Mouse (Mus musculus) lung, postnatal 0 days (tissue): ENCODE results near the gene Plekhh2. TPM values are rescaled to one million over a fixed set of nuclear protein-coding genes. Genes with fewer than 3 reads are reported as not detected.
A peak's percentile ranks its signal among the peaks of the same experiment; 100 is the strongest.

ENCODE experiments used
- ATAC-seq: fragments of 200-750 bp; cut with Nextera tagmentation; 2 replicates; pipeline ENCODE4 v1.8.0; 2017; ENCODE audit warnings: moderate library complexity
- DNase-seq: peaks from one replicate; pipeline ENCODE4 v3.0.0-alpha.2; 2016; ENCODE audit warnings: low spot score
- H3K27ac ChIP-seq: fragments of 300-500 bp; sonication (generic); 2 replicates; pipeline ENCODE4 v1.5.1; 2014; ENCODE audit warnings: antibody characterized with exemption, mild to moderate bottlenecking, low read length, mixed read lengths
- H3K27me3 ChIP-seq: fragments of 300-500 bp; sonication (generic); replicated peaks from 2 replicates; pipeline ENCODE4 v1.6.1; 2014; ENCODE audit warnings: low read length, mixed read lengths; ENCODE audit not compliant: insufficient read depth
- H3K36me3 ChIP-seq: fragments of 300-500 bp; sonication (generic); 2 replicates; pipeline ENCODE4 v1.6.1; 2014; ENCODE audit warnings: low read length, mixed read lengths; ENCODE audit not compliant: insufficient read depth
- H3K4me1 ChIP-seq: fragments of 300-500 bp; sonication (generic); 2 replicates; pipeline ENCODE4 v1.6.1; 2014; ENCODE audit warnings: antibody characterized with exemption, low read depth, low read length, mixed read lengths; ENCODE audit not compliant: insufficient read depth
- H3K4me2 ChIP-seq: fragments of 300-500 bp; sonication (generic); replicated peaks from 2 replicates; pipeline ENCODE4 v1.6.1; 2014; ENCODE audit warnings: low read depth, mild to moderate bottlenecking, low read length, moderate library complexity, mixed read lengths
- H3K4me3 ChIP-seq: fragments of 300-500 bp; sonication (generic); 2 replicates; pipeline ENCODE4 v1.5.1; 2014; ENCODE audit warnings: low read depth, low read length
- H3K9ac ChIP-seq: fragments of 300-500 bp; sonication (generic); replicated peaks from 2 replicates; pipeline ENCODE4 v1.6.1; 2014; ENCODE audit warnings: low read depth, mild to moderate bottlenecking
- H3K9me3 ChIP-seq: fragments of 300-500 bp; sonication (generic); 2 replicates; pipeline ENCODE4 v1.6.1; 2016; ENCODE audit warnings: low read length, mixed read lengths
- CTCF ChIP-seq: IDR thresholded peaks from 2 replicates; pipeline ENCODE4 v1.5.1; 2016; ENCODE audit warnings: antibody characterized with exemption, mild to moderate bottlenecking
- EP300 ChIP-seq: IDR thresholded peaks from 2 replicates; pipeline ENCODE4 v1.6.1; 2016; ENCODE audit warnings: antibody characterized with exemption, mild to moderate bottlenecking, control low read depth
- WGBS: fragments of 180-500 bp; shearing (Covaris S2); extraction: QIAGEN DNeasy Blood & Tissue Kit; methylation state at CpG from one replicate; pipeline ENCODE4 v1.1.7; 2014; 5-methylcytosine and 5-hydroxymethylcytosine counted together
- polyA plus RNA-seq: library from polyadenylated mRNA; unstranded; fragments of >200 nt; fragmentation: Nextera tagmentation; extraction: Ambion mirVana; gene quantifications from 2 replicates; pipeline ENCODE4 v1.2.1, GENCODE M21; 2015

The Plekhh2 gene
- polyA plus RNA-seq, 1 experiment from 2014 or later, result 5.1 TPM

DNA sequence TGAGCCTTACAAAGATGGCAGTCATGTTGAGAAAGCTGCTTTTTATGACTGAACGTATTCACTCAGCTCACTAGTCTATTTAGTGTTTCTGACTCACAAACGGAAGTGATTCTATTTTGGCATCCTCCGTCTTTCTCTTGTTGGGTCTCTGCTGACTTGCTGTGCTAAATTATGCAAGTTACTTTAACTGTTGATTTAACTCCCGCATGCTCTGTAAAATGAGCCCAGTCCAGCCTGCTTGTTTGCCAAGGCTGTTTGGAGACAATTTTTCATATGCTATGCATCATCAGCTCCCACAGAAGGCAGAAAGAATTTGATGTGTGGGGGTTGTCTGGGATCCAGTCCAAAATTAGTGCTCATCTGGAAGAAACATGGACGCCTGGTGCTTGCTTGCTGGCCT, 1.3 kb upstream of the Plekhh2 start:
- ATAC-seq, result peak; percentile 50
- no peak overlapping the region for H3K4me2 ChIP-seq
- H3K9ac ChIP-seq, result no peak overlapping the region
- H3K4me3 ChIP-seq, result no peak overlapping the region
- no peaks in the 10 kb centered on the region for H3K9me3 ChIP-seq
- peak; percentile 91 for DNase-seq
- H3K27ac ChIP-seq, result 0 out of 2 replicates have a peak overlapping the region, but pooled peaks have one; percentile 90
- 39% methylated on average over 5 of the region's 5 CpGs for WGBS
- H3K4me1 ChIP-seq, result no peaks in the 10 kb centered on the region
- TF ChIP-seq CTCF, result no peak
- TF ChIP-seq EP300, result no peak; the same call in 1 of the 2 replicates
- no peaks in the 10 kb centered on the region for H3K27me3 ChIP-seq
- H3K36me3 ChIP-seq, result no peaks in the 10 kb centered on the region

DNA sequence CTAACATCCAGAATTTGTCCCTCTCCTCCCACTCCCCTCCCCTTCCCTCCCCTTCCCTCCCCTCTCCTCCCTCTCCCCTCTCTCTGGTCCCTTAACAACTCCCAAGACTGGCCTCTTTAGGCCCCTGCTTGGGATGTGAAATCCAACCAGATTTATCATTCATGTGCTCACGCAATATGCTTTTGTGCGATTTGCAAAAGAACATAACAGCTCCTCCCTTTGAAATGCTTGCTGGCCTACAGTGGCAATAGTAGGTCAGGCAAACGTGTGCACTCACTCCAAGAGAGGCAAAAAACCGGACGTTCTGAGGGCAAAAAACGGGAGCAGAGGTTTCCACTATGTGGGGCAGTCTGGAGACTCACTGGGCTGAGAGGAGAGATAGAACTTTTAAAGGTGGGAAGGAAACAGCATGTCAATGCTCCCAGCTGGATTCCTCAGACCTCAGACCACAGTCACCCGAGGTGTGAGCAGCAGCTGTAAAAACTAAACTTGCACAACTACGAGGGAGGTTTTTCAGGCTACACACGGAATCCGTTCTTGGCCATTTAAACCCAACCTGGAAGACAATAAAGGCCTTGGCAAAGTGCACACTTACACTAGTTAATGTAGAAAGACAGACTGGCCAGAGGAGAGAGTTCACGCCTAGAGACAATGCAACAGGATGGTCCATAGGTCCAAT, 595 bp upstream of the Plekhh2 start:
- TF ChIP-seq CTCF (no peak), EP300 (no peak)
- Histone ChIP-seq H3K27ac (peak overlapping the region; percentile 90), H3K4me2 (peak overlapping the region; percentile 86), H3K36me3 (no peaks in the 10 kb centered on the region), H3K9ac (no peak overlapping the region), H3K4me1 (no peaks in the 10 kb centered on the region), H3K27me3 (no peaks in the 10 kb centered on the region), H3K4me3 (peak overlapping the region; percentile 82), H3K9me3 (no peaks in the 10 kb centered on the region)
- peak; percentile 82 for DNase-seq
- peak; percentile 13 for ATAC-seq
- WGBS, result 25% methylated on average over 11 of the region's 11 CpGs

DNA sequence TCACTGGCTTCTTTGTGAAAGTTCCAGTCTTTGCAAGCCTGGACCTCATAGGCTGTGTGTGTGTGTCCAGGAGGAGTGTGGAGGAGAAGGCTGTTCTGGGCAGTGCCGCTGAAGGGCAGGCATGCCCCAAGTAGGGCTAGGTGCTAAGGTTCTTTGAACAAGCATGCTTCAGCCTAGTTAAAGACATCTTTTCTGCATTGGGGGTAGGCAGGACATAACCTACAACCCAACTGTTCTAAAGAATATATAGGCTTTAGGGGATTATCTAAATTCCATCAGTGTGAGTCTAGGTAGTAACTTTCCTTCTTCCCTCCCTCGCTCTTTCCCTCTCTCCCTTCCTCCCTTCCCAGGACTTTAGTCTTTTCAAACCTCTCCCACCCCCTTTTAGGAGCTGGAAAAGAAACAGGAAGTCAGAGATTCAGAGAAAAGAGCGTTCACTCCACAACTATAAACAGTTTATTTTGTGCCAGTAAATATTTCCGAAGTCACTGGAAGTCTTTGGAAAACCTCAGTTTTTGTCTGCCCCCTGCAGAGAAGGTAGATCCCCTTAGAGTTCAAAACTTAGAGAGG, 906 bp downstream of the Plekhh2 start:
- Histone ChIP-seq H3K4me3 (peak overlapping the region; percentile 82), H3K27ac (peak overlapping the region; percentile 90), H3K9me3 (no peaks in the 10 kb centered on the region), H3K4me2 (peak overlapping the region; percentile 86), H3K27me3 (no peaks in the 10 kb centered on the region), H3K36me3 (no peaks in the 10 kb centered on the region), H3K9ac (peak overlapping the region; percentile 58), H3K4me1 (no peaks in the 10 kb centered on the region)
- TF ChIP-seq CTCF (0 out of 2 replicates have a peak, but pooled peaks have one; percentile 34), EP300 (no peak)
- peak; percentile 56 for ATAC-seq
- peak; percentile 67 for DNase-seq
- WGBS, result 5% methylated on average over 4 of the region's 4 CpGs

DNA sequence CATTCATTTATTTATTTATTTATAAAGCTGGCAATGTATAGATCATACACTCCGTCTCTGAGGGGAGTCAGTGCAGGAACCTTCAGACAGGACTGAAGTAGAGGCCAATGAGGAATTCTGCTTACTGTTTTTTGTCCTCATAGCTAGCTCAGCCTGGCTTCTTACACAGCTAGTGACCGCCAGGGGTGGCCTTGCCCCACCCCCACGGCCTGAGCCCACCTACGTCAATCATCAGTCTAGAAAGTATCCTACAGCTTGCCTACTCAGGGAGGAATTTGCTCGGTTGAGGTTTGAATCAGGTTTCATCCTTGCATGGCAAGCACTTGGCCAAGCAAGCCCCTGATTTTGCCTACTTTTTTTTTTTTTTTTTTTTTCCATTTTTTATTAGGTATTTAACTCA, 4.2 kb downstream of the Plekhh2 start:
- H3K4me2 ChIP-seq, result no peak overlapping the region
- no peaks in the 10 kb centered on the region for H3K36me3 ChIP-seq
- no peak overlapping the region for H3K27ac ChIP-seq
- DNase-seq, result no peak
- WGBS, result 82% methylated on average over 5 of the region's 5 CpGs
- H3K9me3 ChIP-seq, result no peaks in the 10 kb centered on the region
- H3K4me1 ChIP-seq, result no peaks in the 10 kb centered on the region
- no peak overlapping the region for H3K4me3 ChIP-seq
- H3K27me3 ChIP-seq, result no peaks in the 10 kb centered on the region
- no peak for ATAC-seq
- no peak overlapping the region for H3K9ac ChIP-seq
- TF ChIP-seq EP300 (no peak), CTCF (no peak)

DNA sequence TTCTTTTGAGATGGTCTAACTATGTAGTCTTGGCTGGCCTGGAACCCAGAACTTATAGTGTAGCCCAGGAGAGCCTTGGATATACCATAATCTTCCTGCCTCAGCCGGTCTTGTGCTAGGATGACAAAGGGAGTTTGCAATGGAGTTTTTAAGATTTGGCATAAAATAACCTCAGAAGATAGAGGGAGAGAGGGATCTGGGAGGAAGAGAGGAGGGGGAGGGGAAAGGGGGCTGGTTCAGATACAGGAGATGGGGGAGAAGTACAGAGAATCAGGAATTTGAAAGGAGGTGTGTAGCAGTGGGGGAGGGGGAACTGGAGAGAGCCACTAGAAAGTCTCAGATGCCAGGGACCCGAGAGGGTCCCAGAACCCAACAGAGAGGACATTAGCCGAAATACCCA, 7.7 kb downstream of the Plekhh2 start:
- H3K4me3 ChIP-seq, result no peak overlapping the region
- H3K4me2 ChIP-seq, result no peak overlapping the region
- no peaks in the 10 kb centered on the region for H3K9me3 ChIP-seq
- TF ChIP-seq EP300 (no peak), CTCF (no peak)
- WGBS, result 82% methylated on average over 3 of the region's 3 CpGs
- DNase-seq (no peak), ATAC-seq (no peak)
- no peak overlapping the region for H3K27ac ChIP-seq
- H3K4me1 ChIP-seq, result no peaks in the 10 kb centered on the region
- H3K36me3 ChIP-seq, result no peaks in the 10 kb centered on the region
- no peaks in the 10 kb centered on the region for H3K27me3 ChIP-seq
- no peak overlapping the region for H3K9ac ChIP-seq

DNA sequence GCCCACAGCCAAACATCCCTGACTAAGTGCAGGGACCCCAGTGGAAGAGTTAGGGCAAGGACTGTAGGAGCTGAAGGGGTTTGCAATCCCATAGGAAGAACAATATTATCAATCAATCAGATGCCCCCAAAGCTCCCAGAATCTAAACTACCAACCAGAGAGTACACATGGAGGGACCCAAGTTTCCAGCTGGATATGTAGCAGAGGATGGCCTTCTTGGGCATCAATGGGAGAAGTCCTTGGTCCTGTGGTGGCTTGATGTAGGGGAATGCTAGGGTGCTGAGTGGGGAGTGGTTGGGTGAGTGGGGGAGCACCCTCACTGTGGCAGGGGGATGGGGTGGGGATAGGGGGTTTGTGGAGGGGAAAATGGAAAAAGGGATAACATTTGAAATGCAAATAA, 8.4 kb downstream of the Plekhh2 start:
- no peak for ATAC-seq
- no peak overlapping the region for H3K27ac ChIP-seq
- no peak overlapping the region for H3K4me2 ChIP-seq
- DNase-seq, result no peak
- no peaks in the 10 kb centered on the region for H3K27me3 ChIP-seq
- no peaks in the 10 kb centered on the region for H3K4me1 ChIP-seq
- no peak for TF ChIP-seq EP300
- TF ChIP-seq CTCF, result no peak
- no peak overlapping the region for H3K4me3 ChIP-seq
- H3K36me3 ChIP-seq, result no peaks in the 10 kb centered on the region
- no peak overlapping the region for H3K9ac ChIP-seq
- no peaks in the 10 kb centered on the region for H3K9me3 ChIP-seq
